Mouse (Mus musculus): ENCODE measurements around the gene Ube2d2b.

DNA sequence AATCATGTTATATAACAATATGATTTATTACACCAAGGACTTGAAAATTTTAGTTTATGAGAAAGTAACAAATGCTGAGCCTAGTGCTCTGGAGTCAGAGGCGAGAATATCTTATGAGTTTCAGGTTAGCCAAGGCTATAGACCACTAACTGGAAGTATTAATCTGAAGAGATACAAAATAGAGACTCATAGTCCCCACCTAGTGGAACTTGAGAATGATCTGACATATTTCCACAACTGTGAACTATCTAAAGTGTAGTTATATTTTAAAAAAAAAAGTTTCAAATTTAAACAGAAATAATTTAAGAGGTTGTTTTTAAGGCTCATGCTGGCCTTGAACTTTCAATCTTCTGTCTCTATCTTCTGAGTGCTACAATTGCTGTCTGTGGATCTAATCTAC is 47.5 kb upstream of the Ube2d2b start:
- TF ChIP-seq CTCF (IDR thresholded peaks at IDR 0.05; ENCODE audit: low read depth, low read length) (no peak), POLR2A (IDR thresholded peaks at IDR 0.05; ENCODE audit: borderline replicate concordance, low read depth, low read length) (no peak)
